Mouse (Mus musculus) spleen, adult 2 months (tissue): ENCODE data around the gene AC161166.1.

ENCODE experiments used
- CTCF ChIP-seq: fragments of 200-500 bp; IDR thresholded peaks from 2 replicates; pipeline ENCODE4 v1.5.1; 2011; ENCODE audit warnings: mild to moderate bottlenecking, inconsistent platforms; ENCODE audit not compliant: insufficient read depth, insufficient read length, insufficient replicate concordance; ENCODE audit errors: extremely low read depth
- POLR2A ChIP-seq: fragments of 200-500 bp; IDR thresholded peaks from 2 replicates; pipeline ENCODE4 v1.6.1; 2011; ENCODE audit warnings: low read depth, low read length, inconsistent platforms

GRCm38 (mm10) chr7:24522805-24523204, 10.6 kb upstream of the AC161166.1 start:
- TF ChIP-seq CTCF (no peak), POLR2A (no peak)
